Mouse (Mus musculus) cerebellum, postnatal 14 days (tissue): ENCODE measurements around the gene Eprs.
A peak's percentile ranks its signal among the peaks of the same experiment; 100 is the strongest.
"Not testable (repeated sequence)": the region's sequence is repeated elsewhere in the genome, so short reads cannot be mapped to it uniquely, and the experiment has no call there.

ENCODE experiments used
- DNase-seq, 2 experiments: peaks; one replicate each; pipeline ENCODE4 v3.0.0; 2021; ENCODE audit warnings: mixed read lengths in 2 of 2

Gene Eprs

GRCm38 (mm10) chr1:185362677-185363520 lies at the start of gene Eprs:
Eprs (plus strand) TSS chr1:185363044.
- DNase-seq = peak; percentile 99

GRCm38 (mm10) chr1:185314546-185314945 lies 48.3 kb upstream of the Eprs start:
- DNase-seq = no peak

GRCm38 (mm10) chr1:185315846-185316568 lies 46.8 kb upstream of the Eprs start:
- no peak for DNase-seq

- not testable (repeated sequence) for DNase-seq
Measured at GRCm38 (mm10) chr1:185327754-185328345, 35.0 kb upstream of the Eprs start.

GRCm38 (mm10) chr1:185328721-185329610 lies 33.9 kb upstream of the Eprs start, which contains the start of gene Iars2:
Iars2 (minus strand) TSS chr1:185329396.
- peak; percentile 95 to 96 for DNase-seq

- DNase-seq = no peak
Measured at GRCm38 (mm10) chr1:185329851-185330250, 33.0 kb upstream of the Eprs start.

- DNase-seq = no peak
Measured at GRCm38 (mm10) chr1:185331364-185331763, 31.5 kb upstream of the Eprs start.

GRCm38 (mm10) chr1:185331983-185332430 lies 30.8 kb upstream of the Eprs start, which contains the start of gene Bpnt1:
Bpnt1 (plus strand) TSS chr1:185332149.
- DNase-seq = peak; percentile 91 to 93

GRCm38 (mm10) chr1:185333651-185334050 lies 29.2 kb upstream of the Eprs start:
- no peak for DNase-seq

GRCm38 (mm10) chr1:185334136-185334535 lies 28.7 kb upstream of the Eprs start:
- DNase-seq = peak; percentile 21 to 43

GRCm38 (mm10) chr1:185335231-185335765 lies 27.5 kb upstream of the Eprs start:
- no peak for DNase-seq

GRCm38 (mm10) chr1:185336535-185336934 lies 26.3 kb upstream of the Eprs start:
- DNase-seq = no peak

GRCm38 (mm10) chr1:185342441-185342840 lies 20.4 kb upstream of the Eprs start:
- DNase-seq = no peak

- no peak for DNase-seq
Measured at GRCm38 (mm10) chr1:185343422-185343821, 19.4 kb upstream of the Eprs start.

- no peak for DNase-seq
Measured at GRCm38 (mm10) chr1:185346188-185346587, 16.7 kb upstream of the Eprs start.

- no peak for DNase-seq
Measured at GRCm38 (mm10) chr1:185349741-185350140, 13.1 kb upstream of the Eprs start.

- no peak for DNase-seq
Measured at GRCm38 (mm10) chr1:185350611-185351010, 12.2 kb upstream of the Eprs start.

GRCm38 (mm10) chr1:185352151-185352550 lies 10.7 kb upstream of the Eprs start:
- no peak for DNase-seq

- DNase-seq = no peak
Measured at GRCm38 (mm10) chr1:185353351-185353750, 9.5 kb upstream of the Eprs start.

- DNase-seq = no peak
Measured at GRCm38 (mm10) chr1:185354731-185355130, 8.1 kb upstream of the Eprs start.

GRCm38 (mm10) chr1:185356246-185356645 lies 6.6 kb upstream of the Eprs start:
- no peak for DNase-seq

GRCm38 (mm10) chr1:185358211-185358610 lies 4.6 kb upstream of the Eprs start:
- no peak for DNase-seq
